Mouse (Mus musculus): ENCODE data around the gene Olfr56. TPM values are rescaled to one million over a fixed set of nuclear protein-coding genes. Genes with fewer than 3 reads are reported as not detected.
A peak's percentile ranks its signal among the peaks of the same experiment; 100 is the strongest.
"Not testable (repeated sequence)": the region's sequence is repeated elsewhere in the genome, so short reads cannot be mapped to it uniquely, and the experiment has no call there.

Olfr56 gene
- polyA plus RNA-seq, 1 experiment from 2014 or later: 0.18 TPM

DNA sequence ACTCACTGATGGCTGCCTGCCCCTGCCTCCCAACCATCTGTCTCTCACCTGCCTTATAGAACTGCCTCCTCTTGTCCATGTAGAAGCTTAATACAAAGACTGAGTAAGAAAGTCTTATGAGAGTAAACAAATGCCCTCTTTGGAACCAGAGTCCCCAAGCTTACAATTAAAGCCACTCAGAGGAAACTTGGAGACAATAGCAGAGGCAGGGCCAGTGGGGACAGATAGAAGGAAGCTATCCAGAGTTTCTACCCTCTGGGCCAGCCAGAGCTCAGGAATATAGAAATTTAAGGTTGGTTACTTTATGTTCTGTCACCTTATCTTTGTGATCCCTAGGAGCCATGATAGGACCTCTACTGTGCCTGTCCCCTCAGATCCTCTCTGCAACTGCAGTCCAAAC is 136.1 kb downstream of the Olfr56 start, which contains the start of gene Olfr1396:
Olfr1396 (minus strand) TSS at position 101 of the 400 bp plus-strand sequence.
- no peaks in the 10 kb centered on the region for H3K9me3 ChIP-seq
- H3K36me3 ChIP-seq: no peaks in the 10 kb centered on the region
- no peaks in the 10 kb centered on the region for H3K4me1 ChIP-seq (replicated peaks)
- ATAC-seq (ENCODE audit: insufficient number of reproducible peaks, insufficient read depth, low FRiP score, low TSS enrichment, low read depth): no peak
- H3K27ac ChIP-seq: no peak within 1 kb of the TSS
- H3K9ac ChIP-seq (replicated peaks): no peak within 1 kb of the TSS
- no peaks in the 10 kb centered on the region for H3K27me3 ChIP-seq
- no peak within 1 kb of the TSS for H3K4me3 ChIP-seq (replicated peaks)
- no peak within 1 kb of the TSS for H3K4me2 ChIP-seq

DNA sequence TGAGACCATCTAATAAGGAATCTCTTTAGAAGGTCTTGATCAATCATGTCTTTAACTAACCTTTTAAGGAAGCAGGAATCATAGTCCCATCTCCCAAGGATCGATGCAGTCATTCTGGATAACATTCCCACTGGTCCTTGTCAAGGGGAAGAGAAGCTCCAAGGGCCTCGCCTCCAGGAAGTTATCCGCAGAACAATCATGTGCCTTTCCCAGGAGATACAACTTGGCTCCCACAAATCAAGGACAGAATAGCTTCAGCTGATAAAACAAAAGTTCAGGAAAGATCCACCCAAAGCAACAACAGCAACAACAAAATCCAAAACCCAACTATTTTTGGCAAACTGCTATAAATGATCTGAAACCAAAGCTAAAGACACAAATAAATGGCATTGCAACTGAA is 140.9 kb downstream of the Olfr56 start:
- 86% methylated on average over 3 of the region's 3 CpGs for WGBS
- no peak for ATAC-seq (ENCODE audit: insufficient number of reproducible peaks, insufficient read depth, low FRiP score, low TSS enrichment, low read depth)

DNA sequence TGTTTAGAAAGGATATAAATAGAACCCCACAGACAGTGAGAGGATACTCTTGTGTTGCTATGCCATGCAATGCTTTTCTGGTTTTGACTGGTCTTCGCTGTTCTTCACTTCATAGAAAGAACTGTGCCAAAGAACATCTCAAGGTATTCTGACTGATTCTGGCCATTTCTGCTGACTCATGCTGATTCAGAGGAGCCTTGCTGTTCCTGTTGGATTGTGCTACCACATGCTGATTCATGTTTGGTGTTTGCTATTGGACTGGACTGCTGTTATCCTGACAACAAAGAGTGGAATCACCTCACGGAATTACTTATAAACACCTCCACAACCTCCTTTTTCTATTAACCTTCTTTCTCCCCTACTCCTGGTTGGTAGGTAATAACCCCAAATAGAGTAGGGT is 145.5 kb downstream of the Olfr56 start:
- no peaks in the 10 kb centered on the region for H3K9me3 ChIP-seq
- no peaks in the 10 kb centered on the region for H3K4me1 ChIP-seq (replicated peaks)
- ATAC-seq (ENCODE audit: insufficient number of reproducible peaks, insufficient read depth, low FRiP score, low TSS enrichment, low read depth): no peak
- no peak overlapping the region for H3K9ac ChIP-seq (replicated peaks)
- no peaks in the 10 kb centered on the region for H3K27me3 ChIP-seq
- H3K27ac ChIP-seq: no peak overlapping the region
- H3K4me3 ChIP-seq (replicated peaks): no peak overlapping the region
- H3K4me2 ChIP-seq: no peak overlapping the region
- 87% methylated on average over 2 of the region's 2 CpGs for WGBS
- no peaks in the 10 kb centered on the region for H3K36me3 ChIP-seq

More for the DNA sequence above, 140.9 kb downstream of the Olfr56 start:
- no peak overlapping the region for H3K4me3 ChIP-seq (replicated peaks)
- no peaks in the 10 kb centered on the region for H3K9me3 ChIP-seq
- H3K27me3 ChIP-seq: no peaks in the 10 kb centered on the region
- H3K9ac ChIP-seq (replicated peaks): no peak overlapping the region
- H3K27ac ChIP-seq: no peak overlapping the region
- no peaks in the 10 kb centered on the region for H3K36me3 ChIP-seq
- H3K4me1 ChIP-seq (replicated peaks): no peaks in the 10 kb centered on the region
- no peak overlapping the region for H3K4me2 ChIP-seq

DNA sequence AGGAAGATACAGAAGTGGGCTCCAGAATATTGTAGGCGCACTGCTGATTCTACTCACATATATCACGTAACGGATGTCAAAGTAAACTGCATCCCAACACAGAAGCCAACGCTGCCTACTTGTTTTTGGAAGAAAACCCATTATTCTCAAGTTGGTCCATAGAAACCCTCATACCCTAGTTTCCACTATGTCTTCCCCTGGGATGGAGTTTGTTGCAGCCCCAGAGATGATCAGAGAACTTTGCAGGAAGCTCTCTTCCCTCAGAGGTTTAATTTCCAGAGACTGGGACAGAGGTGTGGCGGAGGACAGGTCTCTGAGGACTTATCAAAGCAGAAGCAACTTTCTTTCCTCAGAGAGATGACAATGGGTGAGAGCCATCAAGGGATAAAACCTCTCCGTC is 163.3 kb downstream of the Olfr56 start, which contains the start of gene Olfr1395:
Olfr1395 (plus strand) TSS at position 301 of the 400 bp plus-strand sequence.
- ATAC-seq (ENCODE audit: insufficient number of reproducible peaks, insufficient read depth, low FRiP score, low TSS enrichment, low read depth): no peak
- 90% methylated on average over 6 of the region's 6 CpGs for WGBS

DNA sequence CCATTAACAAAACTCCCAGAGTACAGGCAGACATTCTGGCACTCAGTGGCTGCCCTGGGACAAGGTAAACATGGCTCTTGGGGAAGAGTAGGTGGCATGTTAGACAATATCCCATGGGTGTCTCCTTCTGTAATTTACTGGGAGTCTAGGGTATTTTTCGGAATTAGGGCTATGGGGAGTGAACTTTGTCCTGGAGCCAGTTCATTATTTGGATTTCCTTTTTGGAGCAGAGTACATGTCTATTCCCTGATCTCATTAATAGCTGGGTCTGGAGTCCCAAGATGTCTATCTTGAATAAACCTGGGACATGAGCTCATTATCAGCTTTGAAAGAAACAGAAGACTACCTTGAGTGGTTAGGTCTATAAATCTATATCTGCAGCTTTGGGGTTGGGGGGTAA is 175.4 kb downstream of the Olfr56 start, which contains the start of gene Olfr1394:
Olfr1394 (plus strand) TSS at position 301 of the 400 bp plus-strand sequence.
- no peaks in the 10 kb centered on the region for H3K36me3 ChIP-seq
- ATAC-seq (ENCODE audit: insufficient number of reproducible peaks, insufficient read depth, low FRiP score, low TSS enrichment, low read depth): no peak

More for the DNA sequence above, 163.3 kb downstream of the Olfr56 start, which contains the start of gene Olfr1395:
- Histone ChIP-seq H3K4me1 (replicated peaks) (no peaks in the 10 kb centered on the region), H3K9ac (replicated peaks) (no peak within 1 kb of the TSS), H3K36me3 (no peaks in the 10 kb centered on the region), H3K4me2 (no peak within 1 kb of the TSS), H3K27ac (no peak within 1 kb of the TSS), H3K4me3 (replicated peaks) (no peak within 1 kb of the TSS), H3K9me3 (no peaks in the 10 kb centered on the region), H3K27me3 (no peaks in the 10 kb centered on the region)

DNA sequence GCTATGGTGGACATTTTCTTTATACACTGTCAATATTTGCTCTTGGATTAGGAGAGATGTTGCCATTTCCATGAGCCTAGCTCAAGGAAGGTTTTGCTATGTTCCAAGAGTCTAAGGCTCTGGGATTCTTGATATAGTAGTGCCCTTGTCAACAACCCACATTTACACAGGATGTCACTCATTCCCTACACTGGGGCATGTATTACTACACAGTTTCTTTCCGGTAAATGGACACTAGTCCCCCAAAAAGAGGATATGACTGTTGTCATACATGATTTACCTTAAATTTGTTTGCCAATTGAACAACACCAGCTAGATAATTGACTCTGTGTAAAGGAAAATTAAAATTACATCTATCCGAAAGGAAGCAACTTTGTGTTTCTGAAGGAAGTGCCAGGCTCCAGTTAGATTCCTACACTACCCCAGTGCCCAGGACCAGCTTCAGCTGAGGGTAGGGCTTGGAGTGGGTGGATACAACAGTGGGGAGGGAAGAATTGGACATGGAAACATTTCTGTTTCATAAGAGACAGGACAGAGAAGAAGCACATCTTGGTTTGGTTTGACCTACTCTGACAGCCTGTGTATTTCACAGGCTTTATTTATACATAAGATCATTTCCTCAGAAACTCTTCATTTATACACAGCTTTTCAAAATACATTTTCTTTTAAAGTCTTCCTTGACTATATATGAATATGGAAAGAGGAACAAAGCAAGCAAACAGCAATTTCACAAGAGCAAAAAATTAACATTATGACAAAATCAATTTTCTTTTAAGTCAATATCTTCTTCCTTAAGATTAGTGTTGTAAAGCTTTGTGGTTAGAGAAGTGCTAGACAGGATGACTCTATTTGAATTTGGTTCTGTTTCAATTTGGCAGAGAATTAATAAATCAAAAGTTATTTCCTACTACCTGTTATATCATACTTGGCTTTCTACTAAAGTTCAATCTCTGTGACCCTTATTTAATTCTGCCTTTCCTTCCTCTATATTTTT is 178.4 kb downstream of the Olfr56 start:
- no peaks in the 10 kb centered on the region for H3K36me3 ChIP-seq
- H3K9ac ChIP-seq (replicated peaks): no peak overlapping the region
- no peak for ATAC-seq (ENCODE audit: insufficient number of reproducible peaks, insufficient read depth, low FRiP score, low TSS enrichment, low read depth)
- no peaks in the 10 kb centered on the region for H3K27me3 ChIP-seq
- H3K4me2 ChIP-seq: no peak overlapping the region
- 92% methylated on average over 2 of the region's 2 CpGs for WGBS
- H3K9me3 ChIP-seq: no peaks in the 10 kb centered on the region
- H3K27ac ChIP-seq: no peak overlapping the region
- no peaks in the 10 kb centered on the region for H3K4me1 ChIP-seq (replicated peaks)
- H3K4me3 ChIP-seq (replicated peaks): no peak overlapping the region

More for the DNA sequence above, 175.4 kb downstream of the Olfr56 start, which contains the start of gene Olfr1394:
- Histone ChIP-seq H3K27me3 (no peaks in the 10 kb centered on the region), H3K9me3 (no peaks in the 10 kb centered on the region), H3K4me3 (replicated peaks) (no peak within 1 kb of the TSS), H3K4me2 (no peak within 1 kb of the TSS), H3K4me1 (replicated peaks) (no peaks in the 10 kb centered on the region), H3K9ac (replicated peaks) (no peak within 1 kb of the TSS), H3K27ac (no peak within 1 kb of the TSS)
- 79% methylated on average over 1 of the region's 1 CpGs for WGBS

DNA sequence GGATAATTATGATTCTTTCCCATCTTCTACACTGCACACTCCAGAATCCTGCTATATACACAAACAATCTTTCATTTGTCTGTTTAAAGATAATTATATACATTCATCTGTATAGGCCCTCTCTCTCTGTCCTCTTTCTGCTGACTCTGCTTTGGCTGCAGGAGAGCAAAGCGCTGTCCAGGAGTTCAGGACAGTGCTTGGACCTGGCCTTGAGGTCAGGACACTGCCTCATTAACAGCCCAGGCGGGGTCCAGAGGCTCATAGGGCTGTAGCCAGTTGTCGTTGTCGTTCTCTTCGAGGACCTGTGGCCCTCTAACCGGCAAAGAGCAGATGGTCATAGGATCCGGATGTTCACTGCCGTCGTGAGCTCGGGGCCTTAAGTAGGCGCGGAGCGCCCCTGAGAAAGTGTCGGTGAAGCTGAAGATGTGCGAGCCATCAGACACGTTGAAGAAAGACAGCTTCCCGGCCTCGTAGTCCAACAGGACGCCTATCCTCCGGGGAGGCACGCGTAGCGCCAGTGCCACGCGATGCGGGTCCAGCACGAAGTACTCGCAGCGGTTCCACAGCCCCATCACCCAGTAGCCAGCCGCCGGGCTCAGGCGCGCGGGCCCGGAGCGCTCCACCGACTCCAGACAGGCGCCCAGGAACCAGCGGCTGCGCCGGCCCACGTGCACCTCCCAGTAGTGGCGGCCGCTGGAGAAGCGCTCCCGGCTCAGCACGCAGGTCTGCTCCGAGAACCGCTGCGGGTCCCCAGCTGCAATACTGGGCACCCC is 190.3 kb downstream of the Olfr56 start:
- WGBS: 9% methylated on average over 50 of the region's 50 CpGs
- no peaks in the 10 kb centered on the region for H3K36me3 ChIP-seq
- ATAC-seq (ENCODE audit: insufficient number of reproducible peaks, insufficient read depth, low FRiP score, low TSS enrichment, low read depth): peak; percentile 59; the same call in 1 of the 2 replicates
- peak overlapping the region; percentile 68 for H3K4me2 ChIP-seq
- peak overlapping the region; percentile 36 for H3K4me3 ChIP-seq (replicated peaks)
- peaks cover 10% of the 10 kb centered on the region; the same call in 1 of the 2 replicates for H3K9me3 ChIP-seq
- peaks cover 38% of the 10 kb centered on the region for H3K27me3 ChIP-seq
- no peak overlapping the region for H3K27ac ChIP-seq
- H3K4me1 ChIP-seq (replicated peaks): 0 out of 2 replicates have a peak, but pooled peaks cover 2% of the 10 kb centered on the region
- H3K9ac ChIP-seq (replicated peaks): peak overlapping the region; percentile 44

DNA sequence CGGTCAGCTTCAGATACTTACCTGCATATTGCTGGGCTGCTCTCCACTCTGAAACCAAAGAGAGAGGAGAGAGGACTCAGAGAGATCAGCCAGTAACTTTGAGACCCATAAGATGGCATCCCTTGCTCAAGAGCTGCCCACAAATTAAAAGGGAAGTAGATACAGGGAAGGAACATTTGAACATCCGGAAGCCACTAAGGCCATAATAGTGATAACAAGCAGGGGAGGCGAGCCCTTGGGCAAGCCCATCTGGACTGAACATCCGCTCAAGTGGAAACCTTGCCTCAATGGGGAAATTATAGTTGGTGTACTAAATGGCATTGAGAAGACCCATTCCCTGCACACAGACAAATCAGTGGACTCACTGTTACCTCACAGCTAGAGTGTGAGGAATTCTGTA is 191.9 kb downstream of the Olfr56 start:
- peaks cover 6% of the 10 kb centered on the region; the same call in 1 of the 2 replicates for H3K9me3 ChIP-seq
- H3K27ac ChIP-seq: no peak overlapping the region
- H3K27me3 ChIP-seq: peaks cover 38% of the 10 kb centered on the region
- no peak overlapping the region for H3K4me3 ChIP-seq (replicated peaks)
- ATAC-seq (ENCODE audit: insufficient number of reproducible peaks, insufficient read depth, low FRiP score, low TSS enrichment, low read depth): no peak
- WGBS: 90% methylated on average over 4 of the region's 4 CpGs
- no peak overlapping the region for H3K4me2 ChIP-seq
- H3K4me1 ChIP-seq (replicated peaks): 0 out of 2 replicates have a peak, but pooled peaks cover 2% of the 10 kb centered on the region
- no peak overlapping the region for H3K9ac ChIP-seq (replicated peaks)
- H3K36me3 ChIP-seq: no peaks in the 10 kb centered on the region

DNA sequence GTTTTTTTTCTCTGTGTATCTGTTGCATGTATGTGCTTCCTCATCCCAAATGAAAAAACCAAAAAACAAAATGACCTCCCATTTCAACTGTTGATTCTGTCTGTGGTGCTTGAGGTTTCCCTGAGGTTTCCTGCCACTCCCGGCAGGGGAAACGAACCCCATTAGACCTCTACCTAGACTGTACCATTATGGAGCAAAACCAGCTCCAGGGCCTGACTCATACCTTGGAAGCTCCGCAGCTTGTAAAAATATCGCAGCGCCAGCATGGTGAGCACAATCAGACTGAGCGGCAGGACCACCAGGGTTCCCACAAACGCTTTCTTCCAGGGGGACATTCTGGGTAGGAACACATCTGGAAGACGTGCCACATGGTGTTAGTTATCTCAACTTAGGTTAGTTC is 196.7 kb downstream of the Olfr56 start:
- H3K4me1 ChIP-seq (replicated peaks): no peaks in the 10 kb centered on the region
- ATAC-seq (ENCODE audit: insufficient number of reproducible peaks, insufficient read depth, low FRiP score, low TSS enrichment, low read depth): no peak
- no peak overlapping the region for H3K4me2 ChIP-seq
- H3K9ac ChIP-seq (replicated peaks): no peak overlapping the region
- H3K27ac ChIP-seq: no peak overlapping the region
- H3K9me3 ChIP-seq: no peaks in the 10 kb centered on the region
- WGBS: 85% methylated on average over 8 of the region's 8 CpGs
- H3K27me3 ChIP-seq: peaks cover 8% of the 10 kb centered on the region
- no peak overlapping the region for H3K4me3 ChIP-seq (replicated peaks)
- H3K36me3 ChIP-seq: no peaks in the 10 kb centered on the region

DNA sequence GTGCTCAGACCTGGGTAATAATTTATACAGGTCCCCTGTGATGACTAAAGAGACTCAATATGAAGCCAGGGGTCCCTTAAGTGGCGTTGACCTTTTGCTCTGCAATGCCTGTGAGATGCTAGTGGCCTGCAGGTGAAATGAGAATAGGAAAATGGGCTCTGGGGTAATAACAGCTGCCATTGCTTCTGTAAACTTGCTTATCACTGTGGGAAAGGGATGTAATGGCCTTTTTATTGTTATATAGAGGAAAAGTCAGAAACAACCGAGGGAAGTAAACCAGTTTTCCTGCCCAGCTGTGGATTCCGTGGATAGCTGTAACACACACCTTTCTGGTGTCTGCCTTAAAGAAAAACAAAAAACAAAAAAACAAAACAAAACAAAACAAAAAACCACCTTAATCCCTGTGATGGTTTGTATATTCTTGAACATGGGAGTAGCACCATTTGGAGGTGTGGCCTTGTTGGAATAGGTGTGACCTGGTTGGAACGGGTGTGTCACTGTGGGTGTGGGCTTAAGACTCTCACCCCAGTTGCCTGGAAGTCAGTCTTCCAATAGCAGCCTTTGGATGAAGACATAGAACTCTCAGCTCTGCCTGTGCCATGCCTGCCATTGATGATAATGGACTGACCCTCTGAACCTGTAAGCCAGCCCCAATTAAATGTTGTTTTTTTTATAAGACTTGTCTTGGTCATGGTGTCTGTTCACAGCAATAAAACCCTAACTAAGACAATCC is 197.5 kb downstream of the Olfr56 start:
- H3K27me3 ChIP-seq; H3K36me3 ChIP-seq; H3K4me1 ChIP-seq (replicated peaks); ATAC-seq (ENCODE audit: insufficient number of reproducible peaks, insufficient read depth, low FRiP score, low TSS enrichment, low read depth); H3K27ac ChIP-seq; H3K9ac ChIP-seq (replicated peaks); H3K9me3 ChIP-seq; H3K4me3 ChIP-seq (replicated peaks); H3K4me2 ChIP-seq: not testable (repeated sequence)
- 64% methylated on average over 4 of the region's 4 CpGs for WGBS
